ENCODE assay signal across 7 mouse cellular contexts in genomic region chr14:55671833-55672740, GRCm38 (mm10). TPM values are rescaled to one million over a fixed set of nuclear protein-coding genes. Genes with fewer than 3 reads are reported as not detected.
DNase-seq lines count a peak whose midpoint lies in the region; ATAC-seq lines count a peak whose summit lies in the region.

Gene Gmpr2, plus strand, starts transcription at chr14:55671941.
Gene Nedd8, minus strand, starts transcription at chr14:55672124.

- under 1% methylated on average over 38 of the region's 38 CpGs for WGBS in intestine, embryonic 16.5 days
- WGBS in midbrain, embryonic 11.5 days, result under 1% methylated on average over 38 of the region's 38 CpGs

- intact Hi-C loops in left cerebral cortex, postnatal 36 days (cut with DNase I), result no loop called here

- peak within 1 kb of the TSS; percentile 89 for H3K9ac ChIP-seq in intestine, embryonic 16.5 days (ENCODE audit: low read depth, low read length)
- H3K9ac ChIP-seq in midbrain, embryonic 11.5 days (ENCODE audit: low read length), result peak within 1 kb of the TSS; percentile 67

- peak; percentile 94 for DNase-seq in adrenal gland, adult 8-10 months
- DNase-seq in embryo, embryonic 9.5 days (ENCODE audit: extremely low spot score), result peak; percentile 94
- DNase-seq in gastrocnemius, postnatal 4 days (ENCODE audit: low spot score in 2 of 2), result peak; percentile 47 to 82
- DNase-seq in left cerebral cortex, postnatal 36 days (ENCODE audit: low spot score in 2 of 2), result peak; percentile 94 to 96
- peak; percentile 98 for DNase-seq in midbrain, embryonic 11.5 days (ENCODE audit: low spot score, missing footprints)
- peak; percentile 91 for DNase-seq in skeletal muscle tissue, adult 2 months (ENCODE audit: low read depth, low spot score)

- H3K27ac ChIP-seq in intestine, embryonic 16.5 days (ENCODE audit: low read length), result peak within 1 kb of the TSS; percentile 89
- peak within 1 kb of the TSS; percentile 53; the same call in 1 of the 2 replicates for H3K27ac ChIP-seq in midbrain, embryonic 11.5 days (ENCODE audit: low read depth, low read length)

- H3K36me3 ChIP-seq in intestine, embryonic 16.5 days (ENCODE audit: control insufficient read depth, insufficient read depth, low read length), result no peaks in the 10 kb centered on the region; the same call in 1 of the 2 replicates
- H3K36me3 ChIP-seq in midbrain, embryonic 11.5 days (ENCODE audit: control insufficient read depth, insufficient read depth, low read length), result peaks cover 3% of the 10 kb centered on the region; the same call in 1 of the 2 replicates

- peak within 1 kb of the TSS; percentile 73 for H3K4me3 ChIP-seq in intestine, embryonic 16.5 days (ENCODE audit: low read length)
- H3K4me3 ChIP-seq in midbrain, embryonic 11.5 days (ENCODE audit: low read depth, low read length), result peak within 1 kb of the TSS; percentile 62

- no peaks in the 10 kb centered on the region for H3K9me3 ChIP-seq in intestine, embryonic 16.5 days (ENCODE audit: control insufficient read depth, low read length)
- no peaks in the 10 kb centered on the region for H3K9me3 ChIP-seq in midbrain, embryonic 11.5 days (ENCODE audit: control insufficient read depth, low read length)

- no peaks in the 10 kb centered on the region for H3K27me3 ChIP-seq in intestine, embryonic 16.5 days (replicated peaks; ENCODE audit: control insufficient read depth, insufficient read depth, low read length)
- no peaks in the 10 kb centered on the region for H3K27me3 ChIP-seq in midbrain, embryonic 11.5 days (ENCODE audit: control insufficient read depth, insufficient read depth, low read length)

- peak within 1 kb of the TSS; percentile 88 for H3K4me2 ChIP-seq in intestine, embryonic 16.5 days (ENCODE audit: low read depth, low read length)
- peak within 1 kb of the TSS; percentile 63 for H3K4me2 ChIP-seq in midbrain, embryonic 11.5 days

- H3K4me1 ChIP-seq in intestine, embryonic 16.5 days (ENCODE audit: control insufficient read depth, insufficient read depth, low read length), result peaks cover 14% of the 10 kb centered on the region
- peaks cover 7% of the 10 kb centered on the region for H3K4me1 ChIP-seq in midbrain, embryonic 11.5 days (ENCODE audit: control insufficient read depth, insufficient read depth, low read length)

- peak; percentile 99 for ATAC-seq in intestine, embryonic 16.5 days
- ATAC-seq in midbrain, embryonic 11.5 days (ENCODE audit: low FRiP score), result peak; percentile 97

RNA-seq across cellular contexts. Expression of gene Gmpr2, which starts in this region (rescaled TPM):
- 10 to 100 TPM; 26.3 to 36.5 (median 32.8) TPM for total RNA-seq in adrenal gland, adult 8-10 months (2022)
- total RNA-seq in gastrocnemius, postnatal 4 days (2021), result 10 to 100 TPM; 12.7 to 13.9 TPM
- 52.3 and 58.4 TPM in 2 replicates for polyA plus RNA-seq in intestine, embryonic 16.5 days (2015; fragmentation: Nextera tagmentation; extraction: Ambion mirVana)
- 10 to 100 TPM; 20.6 to 24.9 TPM for total RNA-seq in left cerebral cortex, postnatal 36 days (2021)
- 55.4 and 61.8 TPM in 2 replicates for polyA plus RNA-seq in midbrain, embryonic 11.5 days (2014; fragmentation: Nextera tagmentation; extraction: Ambion mirVana)

RNA-seq across cellular contexts. Expression of gene Nedd8, which starts in this region (rescaled TPM):
- total RNA-seq in adrenal gland, adult 8-10 months (2022), result 100 to 1,000 TPM; 299 to 385 (median 359) TPM
- total RNA-seq in gastrocnemius, postnatal 4 days (2021), result 100 to 1,000 TPM; 257 to 278 TPM
- 464 and 495 TPM in 2 replicates for polyA plus RNA-seq in intestine, embryonic 16.5 days (2015; fragmentation: Nextera tagmentation; extraction: Ambion mirVana)
- total RNA-seq in left cerebral cortex, postnatal 36 days (2021), result 100 to 1,000 TPM; 310 to 333 TPM
- 595 and 615 TPM in 2 replicates for polyA plus RNA-seq in midbrain, embryonic 11.5 days (2014; fragmentation: Nextera tagmentation; extraction: Ambion mirVana)

Comparison
In these comparisons a context has a peak if more than half of its experiments do, and no peak if none do; other contexts are left out.
1. Peak in every context shown above with its lines: DNase-seq, ATAC-seq, H3K4me3 ChIP-seq and H3K27ac ChIP-seq.